Mouse (Mus musculus): Measurements from ENCODE around the gene 3110009E18Rik.
A peak's percentile ranks its signal among the peaks of the same experiment; 100 is the strongest.

Gene 3110009E18Rik

GRCm38 (mm10) chr1:120120969-120121811, at the start of gene 3110009E18Rik, which contains the start of gene Dbi:
Gene 3110009E18Rik, plus strand, starts transcription at chr1:120121187.
Gene Dbi, minus strand, starts transcription at chr1:120121078.
- DNase-seq (ENCODE audit: low spot score in 2 of 2), result peak; percentile 93 to 98

DNA sequence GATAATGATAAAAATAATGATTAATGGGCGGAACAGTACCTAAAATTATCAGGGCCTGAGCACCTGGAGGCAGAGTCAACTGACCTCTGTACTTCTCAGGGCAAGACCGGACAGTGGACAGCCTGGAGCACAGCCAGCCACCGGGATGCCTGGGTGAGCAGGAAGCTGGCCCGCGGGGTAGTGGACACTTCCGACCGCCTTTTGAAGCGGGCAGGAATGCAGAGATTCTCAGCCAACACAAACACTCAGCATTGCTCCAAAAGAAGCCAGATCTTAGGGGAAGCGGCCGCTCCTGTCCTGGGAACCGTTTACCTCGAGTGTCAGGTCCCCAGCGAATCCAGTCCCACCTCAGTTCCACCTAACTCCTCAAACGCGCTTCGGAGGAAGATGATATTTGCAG, 48.1 kb upstream of the 3110009E18Rik start:
- no peak for DNase-seq (ENCODE audit: low spot score in 2 of 2)

DNA sequence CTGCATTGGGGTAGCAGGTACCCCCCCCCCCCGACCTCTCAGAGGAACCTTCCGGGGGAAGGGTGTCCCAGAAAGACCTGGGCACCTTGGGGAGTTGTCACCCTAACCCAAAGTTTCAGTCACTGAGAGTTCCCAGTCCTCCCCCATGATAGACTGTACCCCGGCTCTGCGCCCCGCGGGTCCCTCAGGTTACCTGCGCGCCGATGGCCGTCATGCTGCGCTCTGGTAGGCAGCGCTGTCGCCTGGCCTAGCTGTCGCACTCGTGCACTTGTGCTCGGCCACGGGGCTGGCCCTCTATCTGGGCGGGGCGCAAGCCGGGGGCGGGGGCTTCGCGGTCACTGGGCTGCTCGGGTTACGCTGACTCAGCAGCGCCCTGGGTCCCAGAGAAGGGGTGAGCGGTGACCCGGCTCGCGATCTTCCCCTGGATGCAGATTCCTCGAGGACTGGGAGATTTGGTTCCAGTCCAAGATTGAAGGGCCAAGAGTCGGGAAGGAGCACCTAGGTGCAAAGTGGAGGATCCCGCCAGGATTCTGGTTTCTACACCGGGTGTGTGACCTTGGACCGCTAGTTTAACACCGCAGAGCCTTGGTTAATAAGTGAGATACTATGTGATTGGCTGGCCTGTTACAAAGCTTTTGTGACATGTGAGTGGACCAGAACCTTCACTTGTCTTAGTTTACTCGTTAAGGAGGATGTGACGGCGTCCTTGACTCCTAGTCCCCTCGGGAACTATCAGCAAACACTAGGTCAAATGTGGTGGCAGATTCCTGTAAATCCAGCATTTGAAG, 47.3 kb upstream of the 3110009E18Rik start, which contains the start of gene Tmem37:
Tmem37 (minus strand) TSS at position 556 of the 788 bp plus-strand sequence.
- DNase-seq (ENCODE audit: low spot score in 2 of 2), result peak in 1 of 2 experiments; percentile 34

GRCm38 (mm10) chr1:120074307-120074702, 46.7 kb upstream of the 3110009E18Rik start:
- DNase-seq (ENCODE audit: low spot score in 2 of 2), result no peak

- no peak for DNase-seq (ENCODE audit: low spot score in 2 of 2)
Observed at GRCm38 (mm10) chr1:120074931-120075330, 46.1 kb upstream of the 3110009E18Rik start.

GRCm38 (mm10) chr1:120075507-120075906, 45.5 kb upstream of the 3110009E18Rik start:
- no peak for DNase-seq (ENCODE audit: low spot score in 2 of 2)

- DNase-seq (ENCODE audit: low spot score in 2 of 2), result no peak
Observed at GRCm38 (mm10) chr1:120077746-120078410, 43.1 kb upstream of the 3110009E18Rik start.

- no peak for DNase-seq (ENCODE audit: low spot score in 2 of 2)
Observed at GRCm38 (mm10) chr1:120080632-120081031, 40.4 kb upstream of the 3110009E18Rik start.

DNA sequence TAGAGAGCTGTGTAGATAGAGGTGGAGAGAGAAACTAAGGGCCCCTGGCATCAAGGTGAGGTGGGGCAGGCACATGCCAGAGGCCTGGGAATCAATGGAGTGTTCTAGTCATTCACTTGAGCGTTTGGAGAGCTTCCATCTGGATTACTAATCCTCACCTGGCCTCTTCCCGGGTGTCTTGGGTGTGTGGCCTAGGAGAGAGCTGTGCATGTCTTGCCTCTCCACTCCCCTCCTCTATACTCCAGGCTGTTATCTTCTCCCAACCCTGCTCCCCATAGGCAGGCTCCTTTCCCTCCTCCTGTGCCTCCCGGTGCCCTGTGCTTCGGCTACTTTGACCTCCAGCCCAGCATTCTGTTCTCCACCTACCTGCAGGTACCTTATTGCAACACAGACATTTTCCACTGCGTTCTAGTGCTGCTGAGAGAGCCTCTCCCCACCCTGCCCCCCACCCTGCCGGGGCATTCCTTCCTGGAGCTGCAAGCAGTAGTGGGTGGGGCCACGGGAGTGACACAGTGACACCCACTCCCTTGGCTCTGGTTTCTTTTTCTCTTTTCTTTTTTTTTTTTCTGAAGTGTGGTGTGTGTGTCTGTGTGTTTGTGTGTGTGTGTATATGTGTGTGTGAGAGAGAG, 37.9 kb upstream of the 3110009E18Rik start:
- no peak for DNase-seq (ENCODE audit: low spot score in 2 of 2)

DNA sequence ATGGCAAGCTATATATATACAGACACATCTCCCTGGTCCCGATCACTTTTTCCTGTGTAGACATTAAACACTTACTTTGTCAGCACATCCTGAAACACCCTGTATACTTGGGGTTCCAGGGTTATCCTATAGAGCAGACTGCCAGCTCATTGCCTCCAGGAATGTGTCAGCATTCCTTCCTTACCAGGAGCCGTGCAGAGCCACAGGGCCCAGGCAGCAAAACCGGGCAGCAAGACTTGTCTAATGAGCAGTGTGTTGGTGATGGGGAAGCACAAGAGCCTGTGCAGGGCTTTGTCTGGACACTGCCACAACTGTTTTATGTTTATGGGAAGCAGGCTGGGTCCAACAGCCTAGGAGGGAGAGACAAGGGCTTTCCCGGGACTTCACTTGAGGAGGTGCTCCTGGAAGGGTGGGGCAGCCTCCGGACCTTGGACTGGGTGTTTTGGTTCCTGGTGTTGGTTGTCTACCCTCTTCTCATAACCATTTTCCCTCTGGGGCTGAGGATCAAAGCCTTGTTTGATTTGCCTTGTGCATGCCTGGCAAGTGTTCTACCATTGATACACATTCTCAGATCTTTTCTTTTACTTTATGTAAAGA, 37.0 kb upstream of the 3110009E18Rik start:
- DNase-seq (ENCODE audit: low spot score in 2 of 2), result no peak

DNA sequence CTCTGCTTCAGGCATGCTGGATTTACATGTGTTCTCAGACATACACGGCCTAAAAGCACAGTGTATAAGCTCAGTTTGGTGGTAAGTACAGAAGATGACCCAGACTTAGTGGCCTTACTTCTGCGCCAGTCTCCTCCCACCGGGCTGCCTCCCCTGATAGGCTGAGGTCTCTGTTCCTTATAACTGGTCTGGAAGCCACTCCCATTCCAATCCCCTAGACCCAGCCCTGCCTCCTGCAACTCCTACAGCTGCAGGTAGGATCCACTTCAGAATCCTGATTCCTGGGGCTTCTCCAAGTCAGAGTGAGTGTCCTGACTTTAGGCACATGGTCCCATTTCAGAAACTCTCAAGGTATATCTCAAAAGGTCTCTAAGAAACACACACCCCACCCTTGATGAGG, 35.3 kb upstream of the 3110009E18Rik start:
- DNase-seq (ENCODE audit: low spot score in 2 of 2), result no peak

GRCm38 (mm10) chr1:120086644-120087043, 34.3 kb upstream of the 3110009E18Rik start:
- DNase-seq (ENCODE audit: low spot score in 2 of 2), result no peak

GRCm38 (mm10) chr1:120089180-120089579, 31.8 kb upstream of the 3110009E18Rik start:
- DNase-seq (ENCODE audit: low spot score in 2 of 2), result no peak

GRCm38 (mm10) chr1:120090880-120091570, 30.0 kb upstream of the 3110009E18Rik start:
- no peak for DNase-seq (ENCODE audit: low spot score in 2 of 2)

DNA sequence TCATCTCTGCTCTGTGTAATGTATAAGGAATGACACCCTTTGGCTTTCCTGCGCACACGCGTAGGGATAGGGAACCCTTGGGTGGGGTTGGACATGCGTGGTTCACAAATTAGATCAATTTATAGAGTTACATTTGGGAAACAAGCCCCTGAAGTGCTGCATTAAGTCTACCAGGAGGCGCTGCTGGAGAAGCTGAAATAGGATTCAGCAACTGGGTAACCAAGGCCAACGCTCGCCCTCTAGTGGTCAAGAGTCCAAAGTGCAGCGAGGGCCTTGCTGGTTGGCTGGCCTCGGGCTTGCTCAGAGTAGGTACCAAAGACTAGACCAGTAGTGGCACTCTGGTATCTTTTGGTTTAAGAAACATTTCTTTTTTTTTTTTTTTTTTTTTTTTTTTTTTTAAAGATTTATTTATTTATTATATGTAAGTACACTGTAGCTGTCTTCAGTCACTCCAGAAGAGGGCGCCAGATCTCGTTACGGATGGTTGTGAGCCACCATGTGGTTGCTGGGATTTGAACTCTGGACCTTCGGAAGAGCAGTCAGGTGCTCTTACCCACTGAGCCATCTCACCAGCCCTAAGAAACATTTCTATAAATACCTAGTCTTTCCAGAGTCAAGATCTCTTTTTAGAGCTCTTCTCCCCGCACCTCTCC, 27.4 kb upstream of the 3110009E18Rik start:
- peak; percentile 49 to 92 for DNase-seq (ENCODE audit: low spot score in 2 of 2)

- no peak for DNase-seq (ENCODE audit: low spot score in 2 of 2)
Observed at GRCm38 (mm10) chr1:120094920-120095319, 26.1 kb upstream of the 3110009E18Rik start.

DNA sequence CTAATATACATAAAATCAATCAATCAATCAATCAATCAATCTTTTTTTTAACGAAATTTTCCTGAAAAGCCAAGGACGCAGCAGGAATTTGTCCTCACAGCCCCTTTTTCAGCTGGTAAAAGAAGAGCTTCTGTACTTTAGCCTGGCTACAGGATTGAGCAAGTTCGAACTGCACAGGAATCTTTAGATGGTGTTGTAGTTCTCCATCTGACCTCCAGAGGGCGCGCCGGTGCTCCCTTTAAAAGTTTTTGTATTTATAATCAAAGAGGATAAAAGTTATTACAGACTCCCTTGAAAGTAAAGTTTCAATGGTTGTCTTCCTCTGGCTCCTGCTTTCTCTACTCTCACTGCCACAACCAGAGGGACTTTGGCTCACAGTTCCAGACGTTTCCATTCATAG, 22.7 kb upstream of the 3110009E18Rik start:
- DNase-seq (ENCODE audit: low spot score in 2 of 2), result peak in 1 of 2 experiments; percentile 85

- DNase-seq (ENCODE audit: low spot score in 2 of 2), result no peak
Observed at GRCm38 (mm10) chr1:120099483-120099882, 21.5 kb upstream of the 3110009E18Rik start.

DNA sequence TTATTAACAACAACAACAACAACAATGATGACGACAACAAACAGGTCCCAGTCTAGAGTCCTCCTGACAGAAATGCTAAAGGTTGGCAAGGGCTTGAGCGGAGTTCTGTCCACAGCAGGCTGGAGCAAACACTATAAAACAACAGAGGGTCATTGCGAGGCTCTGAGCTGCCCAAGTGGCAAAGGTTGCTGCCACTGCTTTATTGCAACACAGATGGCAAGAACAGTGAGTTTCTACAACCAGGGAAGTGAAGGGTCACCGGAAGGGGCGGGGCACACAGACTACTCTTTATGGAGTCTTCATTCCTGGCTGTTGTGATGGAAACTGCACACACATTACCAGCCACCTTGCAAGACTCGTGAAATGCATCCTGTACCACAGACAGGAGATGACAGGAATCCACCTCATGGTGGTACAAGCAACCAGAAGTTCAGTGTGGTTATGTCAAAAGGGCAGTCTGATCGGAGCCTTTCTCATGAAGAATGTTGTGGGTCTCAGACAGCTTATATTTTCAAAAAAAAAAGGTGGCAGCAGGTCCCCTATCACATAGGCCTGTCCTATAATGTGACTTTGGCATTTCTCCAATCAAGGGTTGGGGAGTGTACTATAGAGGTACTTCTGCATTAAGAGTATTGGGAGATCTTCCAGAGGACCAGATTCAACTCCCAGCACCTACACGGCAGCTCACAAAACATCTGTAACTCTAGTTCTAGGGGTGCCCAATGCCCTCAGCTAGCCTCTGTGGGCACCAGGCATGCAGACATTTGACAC, 20.3 kb upstream of the 3110009E18Rik start:
- DNase-seq (ENCODE audit: low spot score in 2 of 2), result no peak
